Mouse (Mus musculus): ENCODE measurements at regions not wholly inside any gene's neighbourhood (a gene's known extent, or its start where the extent isn't known, plus 50 kb on each side); places are given as distances from the start of the nearest gene placed in this dataset.

DNA sequence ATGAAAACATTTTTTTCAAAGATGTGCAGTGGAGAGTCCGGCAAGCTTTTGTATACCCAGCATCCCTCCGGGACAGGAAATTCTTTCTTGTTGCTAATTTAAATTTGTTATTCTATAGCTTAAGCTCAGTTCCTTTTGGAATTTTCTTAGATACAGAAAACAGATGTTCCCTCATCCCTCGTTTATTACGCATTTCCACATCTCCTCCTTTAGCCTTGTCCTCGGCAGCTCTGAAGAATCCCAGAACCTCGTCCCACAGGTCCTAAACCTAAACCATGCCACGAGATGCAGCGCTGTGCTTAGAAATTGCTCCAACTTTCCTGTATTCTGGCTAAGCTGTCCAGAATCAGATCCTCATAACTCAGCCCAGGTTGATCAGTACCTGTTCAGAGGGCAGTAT is 332.0 kb downstream of the Adgrl2 start:
- DNase-seq (ENCODE audit: low read depth) = no peak

DNA sequence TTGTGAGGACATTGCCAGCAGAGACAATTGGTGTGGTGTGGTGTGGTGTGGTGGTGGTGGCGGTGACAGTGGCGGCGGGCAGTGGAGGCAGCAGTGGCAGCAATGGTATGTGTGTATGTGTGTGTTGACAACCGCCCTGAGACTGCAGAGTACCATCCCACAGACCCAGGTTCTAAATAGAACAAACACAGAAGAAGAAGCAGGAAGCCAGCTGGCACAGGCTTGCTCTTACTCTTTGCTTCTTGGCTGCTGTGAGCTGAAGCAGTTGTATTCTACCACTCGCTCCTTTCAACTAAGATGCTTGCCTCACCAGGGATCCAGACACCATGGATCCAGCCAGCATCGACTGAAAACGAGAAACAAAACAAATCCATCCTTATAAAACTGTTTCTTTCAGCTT is 334.2 kb downstream of the Adgrl2 start:
- DNase-seq (ENCODE audit: low read depth) = no peak

DNA sequence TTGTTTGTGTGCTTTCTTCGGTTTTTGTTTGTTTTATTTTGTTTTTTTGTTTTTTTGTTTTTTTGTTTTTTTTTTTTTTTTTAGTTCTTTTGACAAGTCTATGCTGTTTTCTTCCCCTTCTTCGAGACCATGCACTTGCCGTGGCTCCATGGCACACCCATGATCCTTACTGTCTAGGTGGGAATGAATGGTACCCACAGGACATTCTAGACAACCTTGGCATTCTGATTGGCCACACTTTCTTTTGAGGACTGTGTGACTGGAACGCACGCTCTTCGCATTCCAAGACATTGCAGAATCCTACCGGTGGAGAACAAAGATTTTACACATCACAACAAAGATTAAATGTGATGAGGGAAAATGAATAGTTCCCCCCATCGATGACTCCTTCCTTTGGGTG is 340.1 kb downstream of the Adgrl2 start:
- no peak for DNase-seq (ENCODE audit: low read depth)

DNA sequence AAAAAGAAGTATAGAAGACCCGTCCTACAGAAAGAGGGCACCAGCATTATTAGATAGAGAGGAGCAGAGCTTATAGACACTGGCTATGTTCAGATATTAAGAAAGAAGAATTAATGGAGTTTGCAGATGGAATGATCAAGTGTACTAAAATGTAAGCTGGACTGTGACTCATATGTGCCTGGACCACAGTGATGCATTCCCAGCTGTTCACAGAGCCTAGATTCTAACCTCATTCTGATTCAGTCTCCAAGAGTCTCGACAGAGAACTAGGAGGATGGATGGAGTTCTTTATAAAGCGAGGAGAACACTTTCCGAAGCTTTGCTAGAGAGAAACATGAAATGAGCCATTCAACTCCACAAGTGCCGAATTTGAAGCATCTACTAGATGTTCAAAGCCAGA is 345.4 kb downstream of the Adgrl2 start:
- no peak for DNase-seq (ENCODE audit: low read depth)

DNA sequence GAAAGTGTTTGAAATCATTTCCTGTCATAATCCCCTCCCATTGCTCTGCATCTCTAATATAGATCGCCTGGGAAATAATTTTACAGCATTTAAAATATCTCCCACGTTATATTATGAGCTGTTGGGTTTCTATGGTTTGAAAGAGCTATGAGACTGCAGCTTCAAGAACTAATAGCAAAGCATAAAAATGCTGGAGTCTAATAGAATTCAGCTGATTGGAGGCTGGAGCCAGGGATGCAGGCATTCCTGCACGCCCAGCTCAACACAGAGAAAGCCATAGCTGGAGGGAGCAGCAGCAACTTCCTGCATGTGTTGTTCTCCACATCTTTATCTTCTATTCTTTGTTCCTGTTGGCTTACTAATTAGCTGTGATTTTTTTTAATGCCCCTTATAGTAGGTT is 348.8 kb downstream of the Adgrl2 start:
- DNase-seq (ENCODE audit: low read depth) = no peak

DNA sequence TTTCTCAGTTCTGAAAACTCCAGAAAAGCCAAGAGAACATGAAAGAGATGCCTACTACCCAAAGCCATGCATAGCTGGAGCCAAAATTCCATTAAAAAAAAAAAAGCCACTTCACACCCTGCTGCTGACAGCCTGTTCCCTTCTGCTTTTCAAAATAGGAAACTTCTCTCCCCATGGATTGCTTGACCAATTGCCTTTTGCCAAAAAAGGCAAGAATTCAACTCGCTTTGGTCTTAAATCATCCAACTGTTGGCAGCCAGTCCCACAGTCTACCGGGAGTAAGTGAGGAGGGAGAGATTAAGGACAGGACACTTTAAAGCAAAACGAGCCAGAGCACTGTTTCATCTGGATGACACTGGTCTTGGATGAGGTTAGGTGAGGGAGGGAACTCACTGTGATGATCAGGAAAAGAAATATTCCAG is 349.7 kb downstream of the Adgrl2 start:
- DNase-seq (ENCODE audit: low read depth) = no peak

DNA sequence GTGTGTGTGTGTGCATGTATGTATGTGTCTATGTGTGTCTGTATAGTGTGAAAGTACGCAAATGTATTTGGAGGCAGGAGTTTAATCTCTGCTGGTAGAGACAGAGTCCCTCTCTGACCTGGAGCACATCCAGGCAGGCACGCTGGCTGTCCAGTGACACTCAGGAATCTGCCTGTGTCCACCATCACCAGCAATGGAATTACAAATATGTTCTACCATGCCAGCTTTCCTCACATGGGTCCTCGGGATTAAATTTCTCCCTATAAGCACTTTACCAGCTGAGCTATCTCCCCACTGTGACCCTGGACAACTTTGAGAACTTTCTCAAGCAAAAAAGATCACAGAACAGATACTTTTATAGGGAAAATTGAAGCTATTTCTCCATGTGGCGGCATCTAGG is 355.3 kb downstream of the Adgrl2 start:
- DNase-seq (ENCODE audit: low read depth) = no peak

DNA sequence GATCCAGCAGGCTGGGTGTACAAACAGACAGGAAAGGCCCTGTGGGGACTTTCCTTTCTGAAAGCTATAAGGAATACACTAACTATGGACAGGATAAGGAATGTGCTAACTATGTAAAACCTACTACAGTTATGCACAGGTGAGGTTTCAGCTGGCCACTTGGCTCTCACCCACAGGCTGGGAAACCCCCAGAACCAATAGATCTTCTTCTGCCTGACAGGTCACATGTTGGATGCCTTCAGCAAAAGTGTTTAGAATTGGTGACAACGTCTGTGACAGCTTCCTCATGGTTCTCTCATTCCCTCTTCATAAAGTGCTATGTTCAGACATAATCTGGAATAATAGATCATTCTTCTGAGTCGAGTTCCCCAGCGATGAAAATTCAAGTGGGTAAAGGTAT is 356.0 kb downstream of the Adgrl2 start:
- no peak for DNase-seq (ENCODE audit: low read depth)

DNA sequence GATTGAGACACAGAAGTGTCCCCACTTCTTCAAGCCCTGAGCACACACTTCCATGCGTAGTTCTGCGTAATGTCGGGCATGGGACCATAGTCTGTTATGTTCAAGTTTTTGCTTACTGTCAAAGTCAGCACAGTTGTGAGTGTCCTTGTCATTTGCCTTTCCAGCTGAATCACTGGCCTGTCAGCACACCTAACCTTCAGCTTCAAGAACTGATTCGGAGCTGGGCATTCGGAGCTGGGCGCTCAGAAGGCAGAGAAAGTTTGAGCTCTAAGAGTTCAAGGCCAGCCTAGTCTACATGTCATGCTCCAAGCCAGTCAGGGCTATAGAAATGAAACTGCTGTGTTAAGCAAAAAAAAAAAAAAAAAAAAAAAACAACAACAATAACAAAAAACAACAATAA is 357.1 kb downstream of the Adgrl2 start:
- no peak for DNase-seq (ENCODE audit: low read depth)

DNA sequence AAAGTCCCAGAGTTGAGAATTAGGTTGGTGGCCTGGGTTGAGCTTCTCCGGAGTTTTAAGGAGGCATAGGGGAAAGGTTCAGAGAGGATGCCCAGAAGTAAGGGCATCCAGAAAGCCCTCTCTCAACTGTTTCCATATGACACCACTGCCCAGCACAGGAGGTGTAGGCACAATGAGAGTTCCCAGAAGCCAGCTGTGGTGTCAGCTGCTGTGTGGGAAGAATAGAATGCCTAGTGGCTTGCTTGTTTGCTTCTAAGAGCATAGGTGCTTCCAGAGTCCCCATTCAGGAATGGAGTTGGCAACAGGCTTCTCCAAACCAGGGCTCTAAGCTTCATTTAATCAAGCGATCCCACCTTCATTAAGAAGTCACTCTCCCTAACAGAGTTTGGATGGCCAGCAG is 357.9 kb downstream of the Adgrl2 start:
- DNase-seq (ENCODE audit: low read depth) = no peak

DNA sequence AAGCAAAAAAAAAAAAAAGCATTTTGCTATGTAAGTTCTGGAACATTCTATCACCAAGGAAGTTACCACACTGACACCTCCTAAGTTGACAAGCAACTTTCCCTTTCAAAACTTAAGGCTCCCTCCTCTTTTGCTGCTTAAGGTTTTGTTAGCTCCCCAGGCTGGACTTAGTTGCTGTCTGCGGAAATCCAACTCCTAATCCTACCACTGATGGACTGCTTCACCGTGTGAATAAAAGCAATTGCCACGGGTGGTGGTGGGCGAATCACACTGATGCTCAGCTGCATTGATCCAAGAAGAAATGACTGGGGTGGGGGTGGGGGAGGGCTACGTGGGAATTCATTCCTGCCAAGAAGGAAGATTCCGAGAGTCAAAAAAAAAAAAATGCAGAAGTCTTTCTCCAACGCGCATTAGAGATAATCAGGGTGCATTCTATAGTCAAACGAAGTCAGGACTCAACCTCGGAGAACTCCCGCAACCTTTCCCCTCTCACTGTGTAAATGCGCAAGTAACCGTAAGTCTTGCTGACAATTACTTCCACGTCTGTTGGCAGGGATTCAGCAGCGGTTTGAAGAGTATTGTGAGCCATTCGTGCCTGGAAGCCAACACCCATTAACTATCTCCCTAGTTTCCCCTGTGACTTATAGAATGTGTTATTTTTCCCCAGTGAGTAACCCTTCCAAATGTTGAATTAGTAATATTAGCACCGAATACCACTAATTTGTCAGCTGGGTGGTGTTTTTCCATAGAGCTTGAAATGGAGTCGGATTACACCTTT is 358.8 kb downstream of the Adgrl2 start:
- no peak for DNase-seq (ENCODE audit: low read depth)

DNA sequence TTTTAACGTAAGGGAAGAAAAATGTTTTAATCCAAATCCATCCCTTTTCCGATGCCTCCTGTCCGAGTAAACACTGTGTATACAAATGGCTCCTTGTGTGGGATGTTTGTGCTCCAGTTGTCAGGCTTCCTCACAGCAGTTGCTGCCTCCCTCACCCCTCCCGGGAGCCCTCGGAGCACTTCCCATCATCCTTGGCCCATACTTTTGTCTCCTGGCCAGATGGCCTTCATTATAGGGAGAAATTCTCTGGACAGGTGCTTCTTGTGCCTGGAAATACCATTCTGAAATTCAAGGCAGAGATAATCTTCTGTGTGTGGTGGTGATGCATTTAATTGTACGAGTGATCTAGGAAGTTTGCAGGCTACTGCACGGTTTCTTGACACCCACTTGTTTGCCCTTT is 359.5 kb downstream of the Adgrl2 start:
- no peak for DNase-seq (ENCODE audit: low read depth)

DNA sequence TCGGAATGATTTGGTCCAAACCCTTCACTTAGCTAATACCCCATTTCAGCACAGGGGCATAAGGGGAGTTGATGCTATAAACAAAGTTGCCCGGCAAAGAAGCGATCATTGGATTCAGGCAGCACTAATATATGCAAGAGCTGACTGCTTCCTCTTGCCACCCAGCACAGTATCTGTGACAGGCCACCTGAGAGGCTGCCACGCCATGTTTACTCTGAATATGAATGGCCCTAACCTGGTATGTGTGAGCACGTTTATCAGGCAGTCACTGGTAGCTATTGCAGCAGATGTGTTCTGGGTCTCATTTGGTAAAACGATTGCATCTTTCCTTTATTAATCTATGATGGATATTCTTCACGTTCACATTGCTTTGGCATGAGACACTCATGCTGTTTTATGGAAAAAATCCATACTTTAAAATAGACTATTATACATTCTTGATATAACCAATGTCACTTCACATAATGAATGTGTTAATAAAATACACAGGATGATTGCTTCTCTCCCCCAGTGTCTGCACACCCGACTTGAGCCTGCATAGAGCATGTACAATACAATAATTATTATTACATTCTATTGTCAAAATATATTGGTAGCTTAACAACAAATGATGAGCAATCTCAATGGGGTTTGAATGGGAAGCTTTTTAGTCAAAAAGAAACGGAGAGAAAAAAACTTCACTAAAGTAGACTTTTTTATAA is 375.2 kb downstream of the Adgrl2 start:
- DNase-seq (ENCODE audit: low read depth) = no peak

DNA sequence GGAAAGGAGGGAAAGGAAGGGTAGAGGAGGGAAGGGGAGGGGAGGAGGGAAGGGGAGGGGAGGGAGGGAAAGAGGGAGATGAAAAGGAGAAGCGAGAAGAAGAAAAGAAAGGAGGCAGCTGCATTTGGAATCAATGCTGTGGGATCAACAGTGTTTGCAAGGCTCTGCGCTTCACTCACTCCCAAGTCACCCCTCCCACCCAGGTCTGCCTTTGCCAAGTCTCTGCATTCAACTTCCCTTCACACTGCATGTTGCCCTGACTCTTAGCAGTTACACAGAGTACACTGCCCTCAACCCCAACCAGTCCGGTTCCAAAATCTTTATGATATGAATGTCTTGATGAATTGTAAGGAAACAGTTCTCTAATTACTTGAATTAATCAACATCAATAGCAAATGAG is 376.9 kb downstream of the Adgrl2 start:
- no peak for DNase-seq (ENCODE audit: low read depth)

DNA sequence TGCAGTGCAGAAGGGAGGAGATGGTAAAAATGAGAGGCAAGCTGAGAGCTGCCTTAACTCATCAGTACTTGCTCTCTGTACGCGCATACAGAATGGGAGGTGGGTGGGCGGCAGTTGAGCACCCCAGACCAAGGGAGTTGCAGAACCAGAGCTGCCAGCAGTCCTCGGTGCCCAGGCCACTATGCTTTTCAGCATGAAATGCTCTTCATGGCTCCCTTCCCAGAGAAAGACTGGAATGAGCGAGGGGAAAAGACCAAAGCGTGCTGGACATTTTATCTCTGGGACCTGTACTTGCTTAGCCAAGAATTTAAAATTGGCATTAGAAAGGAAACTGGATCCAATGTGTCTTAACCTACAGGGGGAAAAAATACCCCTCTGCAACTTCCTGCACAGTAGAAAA is 387.1 kb downstream of the Adgrl2 start:
- no peak for DNase-seq (ENCODE audit: low read depth)

DNA sequence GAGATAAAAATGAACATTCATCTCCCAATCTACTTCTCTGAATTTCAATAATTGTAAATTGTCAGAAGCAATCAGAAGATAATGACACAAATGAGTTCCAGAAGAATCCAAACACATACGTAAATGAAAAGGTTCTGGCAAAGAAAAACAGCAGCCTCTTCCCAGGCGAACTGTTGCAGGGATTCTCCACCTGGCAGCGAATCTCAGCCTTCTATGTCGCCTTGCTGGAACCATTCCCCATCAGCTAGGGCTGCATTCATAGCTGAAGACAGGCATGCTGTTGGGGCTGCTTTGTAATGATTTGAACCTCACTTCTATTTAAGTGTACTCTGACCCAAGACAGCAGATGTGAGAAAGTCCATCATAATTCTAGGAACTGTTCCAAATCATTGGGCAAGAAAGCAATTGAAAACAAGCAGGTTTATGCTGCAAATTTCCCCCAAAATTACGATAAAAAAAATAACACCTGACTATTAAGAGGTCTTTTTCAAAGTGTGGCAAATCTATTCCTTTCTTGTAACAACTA is 387.6 kb downstream of the Adgrl2 start:
- no peak for DNase-seq (ENCODE audit: low read depth)

DNA sequence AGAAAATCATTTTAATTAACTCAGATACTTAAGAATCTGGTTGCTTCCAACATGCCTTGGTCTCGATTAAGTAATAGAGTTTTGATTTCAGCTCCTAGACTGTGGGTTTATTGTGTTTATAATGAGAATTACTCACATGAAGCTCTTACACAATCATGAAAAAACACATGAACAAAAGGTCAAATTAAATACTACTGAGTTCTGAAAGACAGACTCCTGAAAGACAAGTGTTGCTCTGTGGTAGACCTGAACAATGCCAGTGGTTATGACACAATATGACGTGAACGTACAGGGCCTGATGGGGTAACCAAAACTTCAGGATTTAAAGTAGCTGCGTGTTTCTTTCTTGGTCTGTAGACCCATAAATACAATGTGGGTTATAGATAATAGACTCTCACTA is 394.8 kb downstream of the Adgrl2 start:
- DNase-seq (ENCODE audit: low read depth) = no peak

DNA sequence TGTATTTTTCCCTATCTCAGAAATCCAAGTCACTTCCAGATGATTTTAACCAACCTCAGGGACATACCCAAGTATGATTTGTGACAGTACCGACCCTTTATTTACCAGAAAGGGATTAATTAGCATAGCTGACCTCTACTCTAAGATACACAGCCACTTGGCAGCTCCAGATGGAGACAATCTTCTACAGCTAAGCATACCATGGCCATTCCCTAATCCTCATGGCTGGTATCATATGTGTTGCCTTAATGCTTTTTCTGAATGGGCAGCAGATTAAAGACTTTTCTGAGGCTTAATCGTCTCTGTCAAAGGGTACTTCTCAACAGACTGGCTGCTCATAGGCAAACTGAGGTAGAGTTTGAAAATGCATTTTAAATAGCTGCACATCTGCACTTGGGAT is 400.8 kb downstream of the Adgrl2 start:
- DNase-seq (ENCODE audit: low read depth) = no peak

DNA sequence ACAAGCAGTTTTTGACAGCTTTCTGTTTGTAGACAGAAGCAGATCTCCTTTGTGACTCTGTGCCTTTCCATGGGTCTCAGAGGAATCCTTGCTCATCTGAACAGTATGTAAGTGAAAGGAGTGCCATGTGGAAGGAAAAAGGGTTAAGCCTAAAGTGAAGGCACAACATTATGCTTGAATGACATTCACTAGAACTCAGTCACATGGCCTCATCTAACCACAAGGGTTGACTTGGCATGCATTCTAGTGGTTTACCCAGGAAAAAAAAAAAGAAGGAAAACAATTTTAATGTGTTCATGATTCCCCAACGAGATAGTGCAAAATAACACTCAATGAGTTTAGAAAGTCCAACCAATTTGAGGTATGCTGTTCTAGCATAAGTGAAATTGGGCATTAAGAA is 414.6 kb downstream of the Adgrl2 start:
- DNase-seq (ENCODE audit: low read depth) = no peak

DNA sequence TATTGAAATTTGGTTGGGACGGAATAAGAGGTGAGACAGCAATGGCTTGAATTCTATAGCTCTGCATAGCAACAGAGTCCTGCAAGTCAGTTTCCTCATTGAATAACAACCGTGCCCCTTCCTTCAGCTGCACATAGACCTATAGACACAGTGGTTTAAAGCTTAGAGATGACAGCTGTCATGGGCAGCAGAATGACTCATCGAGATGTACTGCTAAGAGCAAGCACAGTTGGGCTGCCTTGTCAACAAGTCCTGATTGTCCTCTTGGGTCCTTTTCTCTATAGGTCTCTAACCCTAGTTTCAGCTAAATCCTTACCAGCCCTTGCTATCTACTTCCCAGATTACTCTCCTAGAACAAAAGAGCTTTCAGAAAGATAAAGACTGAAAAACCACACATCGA is 417.9 kb downstream of the Adgrl2 start:
- no peak for DNase-seq (ENCODE audit: low read depth)

DNA sequence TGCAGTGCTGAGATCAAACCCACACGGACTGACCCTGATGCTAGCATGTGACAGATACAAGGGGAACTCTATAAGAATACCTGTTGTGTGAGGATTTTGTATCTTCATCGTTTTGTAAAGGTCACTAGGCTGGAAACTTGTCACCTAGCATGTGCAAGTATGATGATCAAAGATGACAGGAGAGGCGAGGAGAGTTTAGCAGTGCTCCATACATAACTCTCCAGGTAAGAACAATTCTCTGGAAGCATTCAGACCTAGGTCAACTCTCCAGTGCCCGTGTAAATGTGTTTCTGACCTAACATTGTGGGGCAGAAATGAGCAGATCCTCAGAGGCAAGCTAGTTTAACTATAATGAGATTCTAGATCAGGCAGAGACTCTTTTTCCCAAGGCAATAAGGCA is 425.6 kb downstream of the Adgrl2 start:
- DNase-seq (ENCODE audit: low read depth) = no peak

DNA sequence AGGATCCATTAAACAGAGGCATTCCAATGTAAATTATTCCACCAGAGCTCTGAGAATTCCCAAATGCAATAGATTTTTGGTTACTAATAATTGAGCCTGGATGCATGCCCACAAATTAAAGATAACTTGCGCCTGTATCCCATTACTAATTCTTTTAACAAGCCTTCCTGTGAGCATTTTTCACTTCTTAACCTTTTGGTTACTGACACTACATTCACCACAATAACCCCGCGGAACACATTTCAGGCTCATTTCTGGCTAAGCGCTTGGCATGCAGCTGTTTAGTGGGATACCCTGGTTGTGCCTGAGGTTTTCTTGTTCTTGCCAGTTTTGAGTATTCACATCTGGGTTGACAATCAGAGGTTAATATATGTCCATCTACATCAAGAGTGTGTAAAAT is 429.1 kb downstream of the Adgrl2 start:
- no peak for DNase-seq (ENCODE audit: low read depth)

DNA sequence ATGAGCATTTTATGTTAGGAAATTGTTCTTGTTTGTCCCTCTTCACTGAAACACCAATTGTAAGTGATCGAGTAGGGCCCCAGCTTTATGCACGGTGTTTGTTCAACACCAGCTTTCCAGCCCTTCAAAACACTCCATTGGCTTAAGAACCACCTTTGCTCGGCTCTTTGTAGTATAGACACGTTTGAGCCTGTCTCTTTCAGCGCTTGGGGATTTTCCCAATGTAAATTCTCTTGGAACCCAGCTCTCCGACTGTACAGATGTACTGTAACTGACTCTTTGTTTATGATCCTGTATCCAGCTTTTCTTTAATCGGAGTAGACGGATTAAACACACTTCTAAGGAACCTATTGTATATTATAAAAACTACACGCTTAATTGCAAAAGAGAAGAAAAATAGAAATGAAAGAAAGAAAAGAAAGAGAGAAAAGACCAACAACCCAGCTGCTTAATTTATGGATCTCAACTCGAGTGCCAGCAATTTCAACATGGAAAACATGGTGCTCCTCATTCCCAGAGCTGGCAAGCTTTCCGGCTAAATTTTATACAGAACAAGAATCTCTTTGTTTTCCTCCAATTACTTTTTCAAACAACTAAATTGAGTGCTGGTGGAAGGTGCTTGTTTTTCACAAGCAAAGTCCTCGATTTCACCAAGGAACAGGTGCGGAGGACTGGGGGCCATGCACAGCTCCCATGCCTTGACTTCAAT is 430.4 kb downstream of the Adgrl2 start:
- no peak for DNase-seq (ENCODE audit: low read depth)
